Mouse (Mus musculus) liver, postnatal 0 days (tissue): Measurements from ENCODE around the gene Ppp1r1c.

Source experiments
- CTCF ChIP-seq: sonication (generic); IDR thresholded peaks from 2 replicates; pipeline ENCODE4 v1.5.1; 2016; ENCODE audit warnings: antibody characterized with exemption, low read depth
- EP300 ChIP-seq: IDR thresholded peaks from 2 replicates; pipeline ENCODE4 v1.6.1; 2016; ENCODE audit warnings: antibody characterized with exemption, low read depth, mild to moderate bottlenecking

DNA sequence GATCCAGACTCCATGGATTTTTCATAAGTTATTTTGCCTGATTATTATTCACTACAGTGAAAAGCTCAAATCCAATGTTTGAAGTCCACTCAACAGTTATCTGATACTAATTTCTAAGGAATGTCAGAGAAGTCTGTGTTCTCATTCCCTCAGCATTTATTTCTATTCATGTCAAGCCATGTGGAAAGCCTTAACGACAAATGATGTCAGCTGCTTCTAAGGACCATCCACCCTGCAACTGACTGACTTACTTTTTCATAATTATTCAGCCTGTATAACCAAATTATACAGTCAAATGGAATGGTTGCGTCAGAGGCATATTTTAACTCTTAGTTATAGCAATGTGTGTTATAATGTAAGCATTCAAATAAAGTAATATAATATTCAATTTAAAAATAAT lies 8.3 kb downstream of the Ppp1r1c start:
- no peak for TF ChIP-seq CTCF
- TF ChIP-seq EP300: no peak
